Mouse (Mus musculus): ENCODE data around the gene Habp2. TPM values are rescaled to one million over a fixed set of nuclear protein-coding genes. Genes with fewer than 3 reads are reported as not detected.

The Habp2 gene
- total RNA-seq (2015; ENCODE audit: low replicate concordance): not detected in 2 replicates
- total RNA-seq (2017; ENCODE audit: low replicate concordance): not detected in 2 replicates

DNA sequence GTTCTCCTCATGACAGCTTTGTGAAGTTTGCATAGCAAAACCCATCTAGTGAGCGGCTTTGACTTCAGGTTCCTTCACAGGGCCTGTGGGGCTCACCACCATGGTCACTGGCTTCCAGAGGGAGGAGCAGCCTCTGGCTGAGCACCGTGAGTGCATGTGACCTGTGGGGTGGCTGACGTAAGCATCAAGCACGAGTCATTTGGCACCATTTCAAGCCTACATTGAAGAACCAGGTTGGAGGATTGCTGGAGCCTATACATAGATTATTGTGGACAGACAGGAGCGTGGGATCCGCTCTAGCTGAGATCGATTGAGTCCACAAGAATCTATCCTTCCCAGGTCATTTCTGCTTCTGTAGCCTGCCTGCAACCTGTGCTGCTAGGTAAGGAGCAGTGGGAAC lies at the start of gene Habp2:
Habp2 (plus strand) TSS at position 272 of the 400 bp plus-strand sequence.
- ATAC-seq (replicated peaks; ENCODE audit: low FRiP score, poor library complexity, severe bottlenecking): no peak

DNA sequence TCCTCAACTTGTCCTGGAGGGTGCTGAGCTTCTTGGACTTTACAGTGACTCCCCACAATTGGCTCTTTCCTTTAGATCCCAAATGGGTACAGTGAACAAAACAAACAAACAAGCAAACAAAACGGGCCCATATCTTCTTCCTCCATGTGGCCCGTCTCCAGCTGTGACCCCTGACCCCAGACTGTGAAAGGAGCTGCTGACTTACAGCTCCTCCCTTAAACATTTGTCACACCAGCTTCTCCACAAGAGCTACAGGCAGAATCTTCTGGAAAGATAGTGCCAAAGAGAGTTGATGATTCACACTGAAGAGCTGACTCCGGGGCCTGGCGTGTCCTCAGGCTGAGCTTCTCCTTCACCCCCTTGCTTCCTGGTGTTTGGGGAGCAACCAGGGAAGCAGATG lies 48.4 kb upstream of the Habp2 start:
- ATAC-seq (replicated peaks; ENCODE audit: low FRiP score, poor library complexity, severe bottlenecking): no peak

GRCm38 (mm10) chr19:56245201-56245600 lies 41.7 kb upstream of the Habp2 start:
- ATAC-seq (replicated peaks; ENCODE audit: low FRiP score, poor library complexity, severe bottlenecking): no peak

DNA sequence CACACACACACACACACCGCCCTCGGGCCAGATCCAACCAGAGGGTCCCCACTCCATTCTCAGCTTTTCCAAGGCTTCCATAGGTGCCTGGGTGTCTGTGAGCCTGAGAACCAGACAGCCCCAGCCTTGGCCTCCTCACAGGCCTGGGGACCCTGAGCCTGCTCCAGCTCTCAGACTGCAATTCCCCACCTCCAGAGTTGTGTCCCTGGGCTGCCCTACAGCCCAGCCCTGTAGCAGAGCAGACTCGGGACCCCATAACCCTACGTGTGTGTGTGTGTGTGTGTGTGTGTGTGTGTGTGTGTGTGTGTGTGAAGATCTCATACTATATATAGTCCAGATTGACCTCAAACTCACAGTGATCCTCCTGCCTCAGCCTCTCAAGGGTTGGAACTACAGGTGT lies 34.1 kb upstream of the Habp2 start:
- no peak for ATAC-seq (replicated peaks; ENCODE audit: low FRiP score, poor library complexity, severe bottlenecking)

GRCm38 (mm10) chr19:56253271-56253670 lies 33.7 kb upstream of the Habp2 start:
- no peak for ATAC-seq (replicated peaks; ENCODE audit: low FRiP score, poor library complexity, severe bottlenecking)

- no peak for ATAC-seq (replicated peaks; ENCODE audit: low FRiP score, poor library complexity, severe bottlenecking)
These were observed 32.2 kb upstream of the Habp2 start for GRCm38 (mm10) chr19:56254751-56255150.

- peak; percentile 50; the same call in 1 of the 2 replicates for ATAC-seq (replicated peaks; ENCODE audit: low FRiP score, poor library complexity, severe bottlenecking)
These were observed 31.4 kb upstream of the Habp2 start for GRCm38 (mm10) chr19:56255506-56255905.

DNA sequence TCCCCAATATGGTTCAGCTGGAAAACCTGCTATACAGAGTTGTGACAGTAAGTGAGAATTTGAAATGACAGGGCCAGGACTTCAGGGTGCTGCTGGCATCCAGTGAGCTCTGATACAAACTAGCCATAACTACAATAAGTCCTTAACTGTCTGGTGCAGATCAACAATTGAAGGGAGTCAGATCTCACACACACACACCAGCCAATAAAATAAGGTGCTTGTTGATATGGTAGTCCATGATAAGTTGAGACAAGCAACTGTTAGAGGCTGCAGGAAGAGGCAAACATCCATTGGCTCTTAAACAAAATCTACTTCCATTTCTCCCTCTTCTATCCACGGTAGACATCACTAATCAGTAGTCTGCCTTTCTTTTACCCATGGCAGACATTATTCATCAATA lies 30.7 kb upstream of the Habp2 start:
- no peak for ATAC-seq (replicated peaks; ENCODE audit: low FRiP score, poor library complexity, severe bottlenecking)

DNA sequence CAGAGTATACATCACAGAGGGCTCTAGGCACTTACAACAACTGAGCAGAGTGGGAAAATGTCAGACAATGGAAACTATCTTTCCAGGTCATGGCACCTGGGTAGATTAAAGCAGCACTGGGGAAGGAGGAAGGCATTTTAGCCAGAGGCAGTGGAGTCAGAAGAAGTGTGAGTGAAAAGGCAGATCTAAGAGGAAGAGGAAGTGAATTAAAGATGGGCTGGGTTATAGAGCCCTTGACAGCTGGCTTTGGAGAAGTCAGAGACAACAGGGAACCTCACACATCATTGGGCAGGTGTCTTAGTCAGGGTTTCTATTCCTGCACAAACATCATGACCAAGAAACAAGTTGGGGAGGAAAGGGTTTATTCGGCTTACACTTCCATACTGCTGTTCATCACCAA lies 30.2 kb upstream of the Habp2 start:
- ATAC-seq (replicated peaks; ENCODE audit: low FRiP score, poor library complexity, severe bottlenecking): no peak

GRCm38 (mm10) chr19:56263696-56264095 lies 23.2 kb upstream of the Habp2 start:
- ATAC-seq (replicated peaks; ENCODE audit: low FRiP score, poor library complexity, severe bottlenecking): no peak

GRCm38 (mm10) chr19:56264175-56264574 lies 22.8 kb upstream of the Habp2 start:
- ATAC-seq (replicated peaks; ENCODE audit: low FRiP score, poor library complexity, severe bottlenecking): no peak

GRCm38 (mm10) chr19:56265149-56265548 lies 21.8 kb upstream of the Habp2 start:
- ATAC-seq (replicated peaks; ENCODE audit: low FRiP score, poor library complexity, severe bottlenecking): no peak

DNA sequence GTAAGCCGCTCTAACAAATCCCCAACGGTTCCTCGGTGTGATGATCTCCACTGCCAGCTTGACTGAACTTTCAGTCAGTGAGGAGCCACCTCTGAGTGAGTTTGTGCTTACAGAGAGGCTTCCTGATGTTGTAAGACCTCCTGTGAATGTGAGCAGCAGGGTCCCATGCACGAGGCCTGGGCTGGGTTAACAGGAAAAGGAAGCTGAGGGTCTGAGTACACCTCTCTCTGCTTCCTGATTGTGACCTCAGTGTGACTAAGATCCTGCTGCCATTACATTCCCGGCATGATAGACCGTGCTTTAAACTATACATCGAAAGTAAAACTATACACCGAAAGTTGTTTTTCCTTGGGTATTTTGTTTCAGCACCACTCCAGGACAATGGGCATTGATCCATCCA lies 14.9 kb upstream of the Habp2 start:
- no peak for ATAC-seq (replicated peaks; ENCODE audit: low FRiP score, poor library complexity, severe bottlenecking)

- ATAC-seq (replicated peaks; ENCODE audit: low FRiP score, poor library complexity, severe bottlenecking): no peak
These were observed 9.7 kb upstream of the Habp2 start for GRCm38 (mm10) chr19:56277140-56277804.

DNA sequence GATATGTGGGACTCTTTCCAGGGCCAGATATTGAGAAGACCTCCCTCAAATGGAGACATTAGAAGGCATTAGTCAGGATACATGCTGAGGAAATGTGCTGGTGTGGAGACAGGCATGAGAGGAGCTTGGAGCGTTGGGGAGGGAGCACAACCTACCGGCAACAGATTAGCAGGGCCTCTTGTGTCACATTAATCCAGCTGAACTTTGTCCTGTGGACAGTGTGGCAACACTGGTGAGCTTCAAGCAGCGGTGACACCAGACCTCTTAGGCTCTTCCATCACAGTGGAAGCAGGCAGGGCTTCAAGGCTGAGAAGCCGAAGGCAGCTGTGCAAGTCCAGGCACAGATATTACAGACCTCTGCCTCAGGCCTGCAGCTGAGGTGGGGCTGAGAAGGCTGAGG lies 9.0 kb upstream of the Habp2 start:
- ATAC-seq (replicated peaks; ENCODE audit: low FRiP score, poor library complexity, severe bottlenecking): no peak

- ATAC-seq (replicated peaks; ENCODE audit: low FRiP score, poor library complexity, severe bottlenecking): no peak
These were observed 8.6 kb upstream of the Habp2 start for GRCm38 (mm10) chr19:56278366-56278765.

GRCm38 (mm10) chr19:56285222-56285621 lies 1.7 kb upstream of the Habp2 start:
- no peak for ATAC-seq (replicated peaks; ENCODE audit: low FRiP score, poor library complexity, severe bottlenecking)

GRCm38 (mm10) chr19:56287580-56288367 lies 837 bp downstream of the Habp2 start:
- no peak for ATAC-seq (replicated peaks; ENCODE audit: low FRiP score, poor library complexity, severe bottlenecking)

DNA sequence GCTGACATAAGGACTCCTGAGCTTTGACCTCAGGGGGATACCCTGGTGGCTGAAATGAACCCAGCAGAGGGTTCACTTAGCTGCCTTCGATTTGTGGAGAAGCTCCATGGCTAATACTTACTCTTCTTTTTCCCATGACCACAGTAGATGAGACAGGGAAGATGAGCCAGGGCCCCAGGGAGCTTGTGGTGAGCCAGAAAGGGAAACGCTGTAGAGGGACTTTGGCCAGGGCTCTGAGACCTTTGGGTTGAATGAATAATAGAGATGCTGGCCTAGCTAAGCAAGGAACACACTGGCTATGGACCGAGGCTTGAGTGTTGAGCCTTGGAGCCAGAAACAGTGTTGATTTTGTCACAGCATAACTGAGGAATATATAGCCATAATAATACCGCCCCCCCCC lies 1.5 kb downstream of the Habp2 start:
- ATAC-seq (replicated peaks; ENCODE audit: low FRiP score, poor library complexity, severe bottlenecking): no peak

DNA sequence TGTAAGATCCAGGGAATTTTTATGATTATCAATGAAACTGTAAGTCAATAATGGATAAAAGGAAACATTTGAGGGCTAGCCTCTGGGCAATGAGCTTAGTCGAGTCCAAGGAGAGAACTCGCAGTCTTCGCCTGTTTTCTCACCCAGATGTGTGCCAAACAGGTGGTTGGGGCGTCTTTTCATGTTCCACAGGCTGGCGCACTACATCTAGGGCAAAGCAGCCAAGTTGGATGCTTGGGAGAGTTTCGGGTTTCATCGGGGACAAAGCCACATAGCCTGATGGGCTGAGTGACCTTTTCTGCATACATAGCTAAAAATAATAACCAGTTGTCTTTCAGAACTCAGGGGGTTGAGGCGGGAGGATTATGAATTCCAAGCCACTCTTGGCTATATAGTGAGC lies 2.7 kb downstream of the Habp2 start:
- ATAC-seq (replicated peaks; ENCODE audit: low FRiP score, poor library complexity, severe bottlenecking): no peak

- ATAC-seq (replicated peaks; ENCODE audit: low FRiP score, poor library complexity, severe bottlenecking): no peak
These were observed 5.0 kb downstream of the Habp2 start for GRCm38 (mm10) chr19:56291898-56292297.
